Mouse (Mus musculus) layer of hippocampus, postnatal 10 days (tissue): ENCODE data around the gene Pole3. TPM values are rescaled to one million over a fixed set of nuclear protein-coding genes. Genes with fewer than 3 reads are reported as not detected.

ENCODE experiments used
- DNase-seq, 2 experiments: peaks; one replicate each; pipeline ENCODE4 v3.0.0; 2021; ENCODE audit warnings: low spot score in 2 of 2
- total RNA-seq, 2 experiments: library from RNA; stranded (reverse); gene quantifications; 2 replicates each; pipeline ENCODE4 v1.2.3; 2021

Gene Pole3
- total RNA-seq, 2 experiments from 2014 or later, result 29.4 to 30.5 TPM

DNA sequence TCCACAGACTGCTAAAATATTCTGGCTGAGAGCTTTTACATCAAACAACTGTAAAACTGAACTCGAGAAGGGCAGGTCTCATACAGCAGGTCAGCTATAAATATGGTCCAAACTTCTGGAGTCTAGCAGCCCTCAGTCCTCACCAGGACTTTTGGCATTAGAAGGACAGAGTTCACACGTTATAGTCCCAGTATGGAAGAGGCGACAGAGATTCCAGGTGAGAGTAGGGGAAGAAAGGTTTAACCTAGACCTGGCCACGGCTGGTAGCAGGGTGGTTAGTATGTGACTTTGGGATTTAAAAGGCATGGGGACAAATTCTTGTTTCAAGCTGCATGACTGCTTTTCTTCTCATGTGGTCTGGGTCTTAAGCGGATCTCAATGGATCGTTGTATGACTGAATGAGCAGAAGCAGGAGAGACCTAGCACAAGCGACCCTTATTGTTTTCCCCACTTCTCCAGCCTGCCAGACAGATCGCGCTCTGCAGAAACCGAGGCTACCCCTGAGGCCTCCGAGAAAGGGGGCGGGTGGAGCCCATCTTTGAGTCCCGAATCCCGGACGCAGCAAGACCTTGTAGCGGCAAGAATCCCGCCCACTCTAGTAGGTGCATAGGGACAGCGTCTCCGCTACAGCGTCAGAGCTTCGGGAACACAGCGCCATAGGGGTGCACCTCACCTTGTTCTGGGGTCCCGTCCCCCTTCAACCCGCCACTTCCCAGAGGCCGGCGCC lies 5.6 kb downstream of the Pole3 start:
- no peak for DNase-seq

GRCm38 (mm10) chr4:62518416-62519121 lies 6.3 kb downstream of the Pole3 start:
- DNase-seq, result no peak

DNA sequence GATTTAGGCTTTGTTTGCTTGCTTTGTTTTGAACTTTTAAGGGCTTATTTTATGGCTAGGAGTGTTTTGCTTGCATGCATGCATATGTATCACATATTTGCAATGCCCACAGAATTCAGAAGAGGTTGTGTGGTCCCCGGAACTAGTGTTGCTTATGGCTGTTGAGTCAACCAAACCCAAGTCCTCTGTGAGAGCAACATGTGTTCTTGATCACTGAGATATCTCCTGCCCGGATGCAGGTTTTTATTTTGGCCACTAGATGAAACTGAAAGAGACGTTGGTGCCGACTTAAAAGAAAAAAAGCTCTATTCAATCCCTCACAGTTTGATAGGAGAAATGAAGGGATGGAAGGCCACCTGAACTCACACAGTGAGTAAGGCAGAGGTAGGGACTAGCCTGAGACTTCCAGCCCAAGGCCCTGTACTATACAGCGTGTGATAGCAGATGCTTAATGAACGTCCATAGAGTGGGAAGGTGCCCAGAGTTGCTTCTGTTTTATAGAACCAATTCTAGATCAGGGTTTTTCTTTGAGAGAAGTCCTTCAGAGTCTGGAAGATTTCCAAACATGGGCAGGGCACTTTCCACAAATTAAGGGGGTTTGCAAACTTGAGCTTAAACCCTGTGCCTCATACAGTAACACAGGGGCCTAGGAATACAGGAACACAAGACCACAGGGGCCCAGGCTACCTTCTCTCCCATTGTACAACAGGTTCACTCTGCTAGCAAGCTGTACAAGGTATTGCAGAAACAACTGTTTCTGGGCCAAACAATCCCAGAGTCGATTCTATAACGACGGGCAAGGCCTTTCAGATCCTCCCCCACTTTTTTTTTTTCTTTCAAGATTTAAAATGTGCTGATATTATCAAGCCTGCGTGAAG lies 7.1 kb downstream of the Pole3 start:
- no peak for DNase-seq

DNA sequence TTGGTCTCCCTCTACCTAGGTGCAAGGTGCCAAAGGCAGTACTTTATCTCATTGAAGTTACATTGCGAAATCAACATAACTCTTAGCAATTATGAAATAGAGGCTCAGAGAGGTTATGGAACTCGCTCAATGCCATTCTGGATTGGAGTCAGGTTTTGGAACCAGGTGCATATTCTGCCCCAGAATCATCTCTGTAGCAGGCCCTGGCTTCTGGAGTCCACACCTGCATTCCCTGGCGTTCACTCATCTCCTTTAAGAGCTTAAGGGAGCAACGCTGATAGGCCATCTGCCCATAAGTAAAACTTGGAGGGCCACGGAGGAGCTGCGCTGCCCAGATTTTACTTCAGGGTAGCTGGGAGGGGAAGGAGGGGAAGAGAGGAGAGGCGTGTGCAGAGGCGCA lies 7.8 kb downstream of the Pole3 start:
- no peak for DNase-seq

DNA sequence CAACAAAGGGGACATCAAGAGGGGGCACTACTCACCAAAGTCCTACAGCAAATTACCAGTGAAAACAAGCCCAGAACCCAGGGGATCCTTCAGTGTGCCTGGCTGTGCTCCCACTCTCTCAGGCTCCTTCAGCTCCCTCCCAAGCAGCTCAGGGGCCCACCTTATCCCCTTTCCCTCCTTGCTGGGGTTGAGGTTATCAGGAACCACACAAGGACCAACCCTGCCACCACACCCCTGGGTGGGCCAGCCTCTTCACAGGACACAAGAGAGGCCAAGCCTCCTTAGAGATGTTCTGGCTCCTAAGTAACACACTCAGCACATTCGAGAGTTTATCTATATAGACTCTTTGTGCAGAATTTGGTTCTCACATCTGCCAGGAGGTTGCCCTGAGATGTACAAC lies 8.3 kb downstream of the Pole3 start:
- DNase-seq, result no peak

DNA sequence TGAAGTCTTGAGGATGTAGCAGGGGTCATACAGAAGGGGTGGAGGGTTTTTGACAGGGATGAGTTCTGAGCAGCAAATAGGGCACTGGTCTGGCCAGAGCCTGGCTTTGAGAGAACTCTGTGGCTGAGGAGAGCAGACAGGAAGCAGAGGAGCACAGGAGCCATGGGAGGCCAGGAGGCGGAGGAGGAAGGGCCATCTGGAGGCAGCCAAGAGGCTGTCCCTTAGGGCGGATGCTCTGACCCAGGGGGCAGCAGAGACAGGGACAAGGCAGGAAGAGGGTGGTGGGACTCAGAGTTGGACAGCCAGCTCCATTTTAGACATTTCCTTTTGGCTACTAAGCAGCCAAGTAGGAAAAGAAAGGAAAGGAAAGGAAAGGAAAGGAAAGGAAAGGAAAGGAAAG lies 8.8 kb downstream of the Pole3 start:
- DNase-seq, result no peak

- no peak for DNase-seq
Observed at GRCm38 (mm10) chr4:62515490-62515889, 9.4 kb downstream of the Pole3 start.

DNA sequence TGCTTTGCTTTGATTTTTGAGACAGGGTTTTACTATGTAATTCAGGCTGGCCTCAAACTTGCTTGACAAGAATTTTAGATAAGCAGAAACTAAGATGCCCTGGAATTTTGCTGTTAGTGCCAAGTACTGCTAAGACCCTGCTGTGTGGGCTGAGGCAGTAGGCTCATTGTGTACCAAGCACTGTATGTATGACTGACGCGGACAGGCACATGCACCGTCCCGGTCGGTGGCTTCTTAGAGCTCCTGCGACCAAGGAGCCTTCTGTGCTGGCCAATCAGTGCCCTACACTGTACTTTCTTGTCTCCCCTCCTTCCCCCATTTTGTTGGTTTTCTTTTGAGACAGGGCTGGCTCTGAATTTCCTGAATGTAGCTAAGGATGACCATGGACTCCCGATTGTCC lies 9.9 kb downstream of the Pole3 start:
- no peak for DNase-seq

DNA sequence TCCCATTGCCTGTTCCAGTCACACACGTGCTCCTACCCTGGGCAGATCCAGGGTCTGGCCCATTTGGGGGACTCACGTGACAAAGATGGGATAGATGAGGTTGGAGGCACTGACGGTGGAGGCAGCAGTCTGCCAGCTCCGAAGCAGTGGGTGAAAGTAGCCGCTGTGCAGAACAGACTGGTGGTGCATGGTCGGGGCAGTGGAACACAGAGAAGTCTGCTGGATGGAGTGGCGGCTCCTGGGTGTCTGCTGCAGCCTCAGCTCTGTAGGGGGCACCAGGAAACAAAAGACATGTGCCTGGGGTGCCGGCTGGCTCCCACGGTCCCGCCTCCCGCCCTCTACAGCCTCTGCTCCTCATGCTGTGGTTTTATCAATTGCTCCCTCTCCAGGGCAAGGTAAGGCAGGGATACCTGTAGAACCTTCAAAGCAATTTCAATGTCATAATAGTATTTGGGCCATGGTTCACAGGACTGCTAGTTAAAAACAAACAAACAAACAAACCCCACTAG lies 10.8 kb downstream of the Pole3 start:
- DNase-seq, result no peak

DNA sequence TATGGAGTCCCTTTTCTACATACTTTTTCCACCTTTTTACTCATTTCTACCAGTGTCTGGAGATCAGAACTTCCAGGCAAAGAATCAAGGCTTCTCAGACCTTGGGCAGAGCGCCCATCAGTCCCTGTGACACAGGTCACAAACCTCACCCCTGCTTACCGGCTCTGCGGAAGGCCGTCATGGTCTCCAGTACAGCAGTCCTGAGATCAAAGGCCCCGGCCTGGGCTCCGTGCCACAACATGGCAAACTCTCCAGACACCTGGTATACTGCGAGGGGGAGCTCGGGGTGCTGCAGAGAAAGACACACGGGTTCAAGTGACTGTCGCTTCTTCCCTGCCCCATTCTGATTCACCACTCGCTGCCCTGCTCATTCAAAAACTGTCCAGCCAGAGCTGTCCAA lies 14.9 kb downstream of the Pole3 start:
- DNase-seq, result no peak

DNA sequence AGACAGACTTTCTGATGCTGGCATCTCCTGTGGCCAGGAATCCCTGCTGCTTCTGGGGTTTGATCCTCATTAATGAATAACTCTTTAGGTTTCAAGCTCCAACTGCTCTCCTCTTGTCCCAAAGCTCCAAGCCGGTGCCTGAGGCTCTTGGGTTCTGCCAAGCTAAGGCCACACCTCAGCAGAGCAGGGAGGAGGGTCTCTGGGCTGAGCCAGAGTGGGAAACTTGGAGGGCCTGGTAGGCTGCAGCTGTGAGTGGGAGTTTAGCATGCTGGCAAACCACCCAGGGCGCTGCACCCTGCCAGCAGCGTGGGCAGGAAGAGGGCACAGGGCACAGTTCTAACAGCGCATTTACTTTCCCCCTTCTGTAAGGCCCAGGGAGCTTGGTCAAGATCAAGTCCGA lies 16.0 kb downstream of the Pole3 start:
- peak; percentile 34 to 42 for DNase-seq

GRCm38 (mm10) chr4:62506798-62507197 lies 18.1 kb downstream of the Pole3 start:
- DNase-seq, result no peak

DNA sequence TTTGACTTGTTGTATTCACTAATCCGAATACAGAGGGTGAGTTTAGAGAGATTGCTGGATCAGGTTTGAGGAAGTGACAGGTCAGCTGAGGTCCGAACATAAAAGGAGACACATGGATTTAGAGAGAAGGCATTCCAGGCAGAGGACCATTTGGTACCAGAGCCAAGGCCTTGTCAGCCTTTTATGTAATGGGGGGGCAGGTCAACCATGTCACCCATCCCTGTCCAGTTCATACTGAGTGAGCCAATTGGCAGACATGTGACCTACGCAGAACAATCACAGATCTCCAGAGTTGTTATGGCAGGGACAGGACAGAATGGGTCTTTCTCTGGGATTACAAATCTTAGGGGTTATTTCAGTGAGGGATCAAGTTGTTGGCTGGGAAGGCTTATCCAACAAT lies 18.9 kb downstream of the Pole3 start:
- no peak for DNase-seq

DNA sequence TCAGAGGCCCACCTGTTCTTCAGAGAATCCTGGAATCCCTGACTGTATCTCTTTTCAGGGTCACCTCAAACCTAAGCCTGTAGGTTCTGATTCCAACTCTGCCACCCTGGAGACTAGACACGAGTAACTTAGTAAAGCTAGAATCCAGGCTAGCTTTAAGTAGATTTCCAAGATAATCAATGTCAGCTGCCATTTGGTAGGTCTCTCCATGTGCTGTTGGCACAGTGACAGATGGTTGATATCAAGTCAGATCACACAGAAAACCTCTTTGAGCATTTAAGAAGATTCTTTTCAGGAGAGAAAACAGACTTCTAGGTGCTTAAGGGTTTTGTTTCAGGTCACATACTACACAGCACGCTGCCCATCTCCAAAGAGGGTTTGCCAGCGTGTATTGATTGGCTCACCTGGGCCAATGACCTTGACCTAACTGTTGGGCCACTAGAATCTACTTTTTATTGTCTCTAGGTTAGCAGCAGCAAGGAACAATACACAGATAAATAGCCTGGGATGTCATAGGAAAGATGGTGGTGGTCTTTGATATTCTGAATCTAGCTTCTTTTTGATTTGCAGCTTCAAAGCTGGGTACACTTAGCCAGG lies 21.4 kb downstream of the Pole3 start, which contains the start of gene Hdhd3:
Gene Hdhd3 (minus strand): TSS at position 94 of the 597 bp plus-strand sequence.
- DNase-seq, result no peak

- no peak for DNase-seq
Observed at GRCm38 (mm10) chr4:62502969-62503368, 21.9 kb downstream of the Pole3 start.

- DNase-seq, result peak; percentile 86 to 90
Observed at GRCm38 (mm10) chr4:62501964-62502732, 22.7 kb downstream of the Pole3 start.

- DNase-seq, result no peak
Observed at GRCm38 (mm10) chr4:62501534-62501933, 23.3 kb downstream of the Pole3 start.

DNA sequence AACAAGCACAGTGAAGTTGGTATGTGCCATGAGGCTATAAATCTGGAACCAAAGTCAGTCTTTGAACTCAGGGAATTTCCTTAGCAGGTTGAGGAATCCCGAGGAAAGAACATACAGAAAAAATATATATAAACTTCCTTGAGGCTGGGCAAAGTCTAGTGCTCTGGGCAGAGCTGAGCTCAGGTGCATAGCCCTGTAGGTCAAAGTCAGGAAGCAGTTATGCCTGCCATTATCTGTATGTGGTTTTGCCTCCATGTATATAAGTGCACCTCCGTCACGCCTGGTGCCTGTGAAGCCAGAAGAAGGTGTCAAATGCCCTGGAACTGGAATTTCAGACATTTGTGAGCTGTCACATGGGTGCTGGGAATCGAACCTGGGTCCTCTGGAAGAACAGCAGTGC lies 24.1 kb downstream of the Pole3 start:
- DNase-seq, result no peak

DNA sequence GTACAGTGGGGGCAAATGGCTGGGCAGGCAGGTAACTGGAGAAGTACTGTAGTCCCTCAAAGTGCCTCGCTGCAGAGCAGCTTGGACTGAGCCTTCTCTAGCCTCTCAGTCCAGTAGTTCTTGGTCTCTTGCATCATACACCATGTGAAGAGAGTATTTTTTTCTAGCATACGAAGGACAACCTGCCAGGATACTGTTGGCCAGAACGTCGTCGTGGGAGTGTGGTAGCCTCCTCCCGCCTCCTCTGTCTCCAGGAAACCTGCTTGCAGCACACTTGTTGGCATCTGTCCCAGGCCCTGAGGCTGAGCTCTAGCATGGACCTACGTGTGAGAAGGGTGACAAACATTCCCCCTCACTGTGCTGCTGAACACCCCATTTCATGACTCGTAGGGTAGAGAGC lies 28.1 kb downstream of the Pole3 start:
- peak; percentile 51 to 58 for DNase-seq

GRCm38 (mm10) chr4:62495946-62496345 lies 28.9 kb downstream of the Pole3 start:
- DNase-seq, result peak in 1 of 2 experiments; percentile 39
